Mouse (Mus musculus): ENCODE measurements around the gene Lnpep.

GRCm38 (mm10) chr17:17627558-17627957 lies 2.7 kb upstream of the Lnpep start:
- TF ChIP-seq CTCF (IDR thresholded peaks at IDR 0.05; ENCODE audit: insufficient read depth, low read depth, low read length) (no peak), POLR2A (IDR thresholded peaks at IDR 0.05; ENCODE audit: insufficient read depth, low read depth, low read length) (no peak)
